Comparison of ENCODE assay signal across 9 mouse cellular contexts in genomic region chr5:31294964-31295605, GRCm38 (mm10). TPM values are rescaled to one million over a fixed set of nuclear protein-coding genes. Genes with fewer than 3 reads are reported as not detected.
A peak's percentile ranks its signal among the peaks of the same experiment; 100 is the strongest.
DNase-seq lines count a peak whose midpoint lies in the region; ATAC-seq and TF ChIP-seq lines count a peak whose summit lies in the region.
"Had no signal": no experiment of that assay in that cellular context is flagged by ENCODE, and none has a peak within 500 bp of the region (broad histone marks: within the 10 kb centered on the region; RNA-seq: fewer than 3 reads in every experiment).

No protein-coding gene starts in this region.

- H3K4me3 ChIP-seq in heart, embryonic 13.5 days = peak overlapping the region; percentile 68
- H3K4me3 ChIP-seq in embryonic facial prominence, embryonic 10.5 days = peak overlapping the region; percentile 97
- peak overlapping the region; percentile 67 for H3K4me3 ChIP-seq in intestine, postnatal 0 days (ENCODE audit: low read depth, low read length)
- peak overlapping the region; percentile 93 for H3K4me3 ChIP-seq in neural tube, embryonic 14.5 days (ENCODE audit: low read depth, low read length)

- WGBS in heart, embryonic 13.5 days = 6% methylated on average over 29 of the region's 29 CpGs
- 3% methylated on average over 29 of the region's 29 CpGs for WGBS in embryonic facial prominence, embryonic 10.5 days
- 9% methylated on average over 29 of the region's 29 CpGs for WGBS in intestine, postnatal 0 days
- WGBS in neural tube, embryonic 14.5 days = 5% methylated on average over 29 of the region's 29 CpGs

- H3K27me3 ChIP-seq in heart, embryonic 13.5 days (replicated peaks) = 0 out of 2 replicates have a peak, but pooled peaks cover 11% of the 10 kb centered on the region
- peaks cover 12% of the 10 kb centered on the region; the same call in 1 of the 2 replicates for H3K27me3 ChIP-seq in embryonic facial prominence, embryonic 10.5 days (replicated peaks; ENCODE audit: low read depth, poor library complexity, severe bottlenecking)
- no peaks in the 10 kb centered on the region for H3K27me3 ChIP-seq in intestine, postnatal 0 days (replicated peaks; ENCODE audit: control insufficient read depth, insufficient read depth, low read length)
- no peaks in the 10 kb centered on the region for H3K27me3 ChIP-seq in neural tube, embryonic 14.5 days (ENCODE audit: control insufficient read depth, insufficient read depth, low read length)

- H3K4me2 ChIP-seq in heart, embryonic 13.5 days = peak overlapping the region; percentile 96
- H3K4me2 ChIP-seq in intestine, postnatal 0 days (replicated peaks; ENCODE audit: low read depth) = peak overlapping the region; percentile 97
- peak overlapping the region; percentile 95 for H3K4me2 ChIP-seq in neural tube, embryonic 14.5 days (ENCODE audit: low read depth, low read length)

- 0 out of 2 replicates have a peak, but pooled peaks have one; percentile 7 for TF ChIP-seq CTCF in intestine, postnatal 0 days (IDR thresholded peaks at IDR 0.05; ENCODE audit: low read depth)

- intact Hi-C loops in heart, postnatal 14 days (cut with DNase I) = loop anchor here (10.0 kb wide), 1 partner anchor 160 kb away; the partner anchor contains the start of gene Zfp512

- peak overlapping the region; percentile 88 for H3K9ac ChIP-seq in heart, embryonic 13.5 days
- H3K9ac ChIP-seq in intestine, postnatal 0 days (ENCODE audit: low read depth, low read length) = peak overlapping the region; percentile 72
- H3K9ac ChIP-seq in neural tube, embryonic 14.5 days (replicated peaks; ENCODE audit: low read depth, low read length) = peak overlapping the region; percentile 97

- no peaks in the 10 kb centered on the region for H3K9me3 ChIP-seq in heart, embryonic 13.5 days
- no peaks in the 10 kb centered on the region for H3K9me3 ChIP-seq in embryonic facial prominence, embryonic 10.5 days
- no peaks in the 10 kb centered on the region for H3K9me3 ChIP-seq in intestine, postnatal 0 days (ENCODE audit: control insufficient read depth)
- no peaks in the 10 kb centered on the region for H3K9me3 ChIP-seq in neural tube, embryonic 14.5 days (ENCODE audit: control insufficient read depth, low read length)

- no peak for ATAC-seq in heart, embryonic 13.5 days (ENCODE audit: extremely low read depth, insufficient number of reproducible peaks, low FRiP score, low TSS enrichment)
- ATAC-seq in intestine, postnatal 0 days = no peak
- ATAC-seq in neural tube, embryonic 14.5 days (ENCODE audit: low read depth) = peak; percentile 28

- H3K4me1 ChIP-seq in heart, embryonic 13.5 days = peaks cover 27% of the 10 kb centered on the region
- peaks cover 35% of the 10 kb centered on the region for H3K4me1 ChIP-seq in embryonic facial prominence, embryonic 10.5 days
- no peaks in the 10 kb centered on the region for H3K4me1 ChIP-seq in intestine, postnatal 0 days (replicated peaks; ENCODE audit: control insufficient read depth, insufficient read depth, low read length)
- peaks cover 16% of the 10 kb centered on the region for H3K4me1 ChIP-seq in neural tube, embryonic 14.5 days (ENCODE audit: control insufficient read depth, insufficient read depth, low read length)

- H3K36me3 ChIP-seq in heart, embryonic 13.5 days = peaks cover 18% of the 10 kb centered on the region
- peaks cover 23% of the 10 kb centered on the region for H3K36me3 ChIP-seq in embryonic facial prominence, embryonic 10.5 days (replicated peaks)
- H3K36me3 ChIP-seq in intestine, postnatal 0 days (ENCODE audit: control insufficient read depth, insufficient read depth) = no peaks in the 10 kb centered on the region
- H3K36me3 ChIP-seq in neural tube, embryonic 14.5 days (ENCODE audit: control insufficient read depth, insufficient read depth, low read length) = peaks cover 12% of the 10 kb centered on the region

- no peak overlapping the region for H3K27ac ChIP-seq in heart, embryonic 13.5 days (replicated peaks)
- H3K27ac ChIP-seq in embryonic facial prominence, embryonic 10.5 days (replicated peaks) = peak overlapping the region; percentile 95
- no peak overlapping the region for H3K27ac ChIP-seq in intestine, postnatal 0 days (ENCODE audit: low read depth, low read length)
- peak overlapping the region; percentile 82 for H3K27ac ChIP-seq in neural tube, embryonic 14.5 days (ENCODE audit: low read depth, low read length)

- no peak for DNase-seq in heart, postnatal 14 days
- DNase-seq in MN1 (ENCODE audit: low spot score) = peak; percentile 23
- DNase-seq in embryonic facial prominence, embryonic 10.5 days (ENCODE audit: low spot score) = no peak
- no peak for DNase-seq in c-Kit-positive CD71-positive TER-119-positive erythroid progenitor cells, embryonic 14.5 days (ENCODE audit: low spot score)
- DNase-seq in urinary bladder, adult 18-20 months (ENCODE audit: low spot score in 2 of 2) = no peak

RNA-seq across cellular contexts. Expression of gene Fndc4, which starts 0.8 kb away (rescaled TPM):
- polyA plus RNA-seq in heart, embryonic 13.5 days (2015; fragmentation: Nextera tagmentation; extraction: Ambion mirVana) = 22.4 and 22.6 TPM in 2 replicates
- total RNA-seq in heart, postnatal 14 days (2021) = 1 to 10 TPM; 2.4 to 5.0 TPM
- polyA plus RNA-seq in embryonic facial prominence, embryonic 10.5 days (2016; fragmentation: Nextera tagmentation; extraction: Ambion mirVana) = 54.6 and 57.1 TPM in 2 replicates
- 6.2 and 7.2 TPM in 2 replicates for polyA plus RNA-seq in intestine, postnatal 0 days (2015; fragmentation: Nextera tagmentation; extraction: Ambion mirVana)
- 106 and 113 TPM in 2 replicates for polyA plus RNA-seq in neural tube, embryonic 14.5 days (2014; fragmentation: Nextera tagmentation; extraction: Ambion mirVana)

RNA-seq across cellular contexts. Expression of gene Gckr, which starts 2.2 kb away (rescaled TPM):
- 0.36 and 0.56 TPM in 2 replicates for polyA plus RNA-seq in heart, embryonic 13.5 days (2015; fragmentation: Nextera tagmentation; extraction: Ambion mirVana)
- total RNA-seq in heart, postnatal 14 days (2021) = not detected
- polyA plus RNA-seq in embryonic facial prominence, embryonic 10.5 days (2016; fragmentation: Nextera tagmentation; extraction: Ambion mirVana) = 0.19 and 0.29 TPM in 2 replicates
- polyA plus RNA-seq in intestine, postnatal 0 days (2015; fragmentation: Nextera tagmentation; extraction: Ambion mirVana) = 0.10 TPM in 1 of 2 replicates, not detected in the other
- 0.21 and 0.61 TPM in 2 replicates for polyA plus RNA-seq in neural tube, embryonic 14.5 days (2014; fragmentation: Nextera tagmentation; extraction: Ambion mirVana)

RNA-seq across cellular contexts. Expression of gene Ift172, which starts 4.2 kb away (rescaled TPM):
- polyA plus RNA-seq in heart, embryonic 13.5 days (2015; fragmentation: Nextera tagmentation; extraction: Ambion mirVana) = 21.8 and 22.6 TPM in 2 replicates
- total RNA-seq in heart, postnatal 14 days (2021) = 10 to 100 TPM; 37.2 to 42.3 TPM
- 37.3 and 39.2 TPM in 2 replicates for polyA plus RNA-seq in embryonic facial prominence, embryonic 10.5 days (2016; fragmentation: Nextera tagmentation; extraction: Ambion mirVana)
- polyA plus RNA-seq in intestine, postnatal 0 days (2015; fragmentation: Nextera tagmentation; extraction: Ambion mirVana) = 28.3 and 30.4 TPM in 2 replicates
- 32.6 and 45.4 TPM in 2 replicates for polyA plus RNA-seq in neural tube, embryonic 14.5 days (2014; fragmentation: Nextera tagmentation; extraction: Ambion mirVana)

RNA-seq across cellular contexts. Expression of gene Krtcap3, which starts 43.6 kb away (rescaled TPM):
- 6.0 and 7.4 TPM in 2 replicates for polyA plus RNA-seq in heart, embryonic 13.5 days (2015; fragmentation: Nextera tagmentation; extraction: Ambion mirVana)
- total RNA-seq in heart, postnatal 14 days (2021) = 1 to 10 TPM; 2.8 to 3.2 TPM
- polyA plus RNA-seq in embryonic facial prominence, embryonic 10.5 days (2016; fragmentation: Nextera tagmentation; extraction: Ambion mirVana) = 16.8 and 21.2 TPM in 2 replicates
- polyA plus RNA-seq in intestine, postnatal 0 days (2015; fragmentation: Nextera tagmentation; extraction: Ambion mirVana) = 105 and 108 TPM in 2 replicates
- polyA plus RNA-seq in neural tube, embryonic 14.5 days (2014; fragmentation: Nextera tagmentation; extraction: Ambion mirVana) = 2.7 and 3.2 TPM in 2 replicates

RNA-seq across cellular contexts. Expression of gene Gm9970, which starts 54.1 kb away (rescaled TPM):
- polyA plus RNA-seq in heart, embryonic 13.5 days (2015; fragmentation: Nextera tagmentation; extraction: Ambion mirVana) = 0.68 TPM in 1 of 2 replicates, not detected in the other
- not detected for total RNA-seq in heart, postnatal 14 days (2021)
- polyA plus RNA-seq in embryonic facial prominence, embryonic 10.5 days (2016; fragmentation: Nextera tagmentation; extraction: Ambion mirVana) = 0.40 TPM in 1 of 2 replicates, not detected in the other
- 0.51 and 0.70 TPM in 2 replicates for polyA plus RNA-seq in intestine, postnatal 0 days (2015; fragmentation: Nextera tagmentation; extraction: Ambion mirVana)
- 0.54 and 1.4 TPM in 2 replicates for polyA plus RNA-seq in neural tube, embryonic 14.5 days (2014; fragmentation: Nextera tagmentation; extraction: Ambion mirVana)
- total RNA-seq: layer of hippocampus, postnatal 10 days had no signal

Comparison
In these comparisons a context has a peak if more than half of its experiments do, and no peak if none do; other contexts are left out.
1. H3K27ac ChIP-seq: peak in embryonic facial prominence, embryonic 10.5 days (single experiment) and neural tube, embryonic 14.5 days (single experiment); none in heart, embryonic 13.5 days (single experiment) and intestine, postnatal 0 days (single experiment).
2. Peak in every context shown above with its lines, with median percentiles within 50 percentile points of each other: H3K4me2 ChIP-seq, H3K4me3 ChIP-seq and H3K9ac ChIP-seq.